Mouse (Mus musculus) hindbrain, embryonic 10.5 days (tissue): Measurements from ENCODE around the gene Prkca. TPM values are rescaled to one million over a fixed set of nuclear protein-coding genes. Genes with fewer than 3 reads are reported as not detected.
A peak's percentile ranks its signal among the peaks of the same experiment; 100 is the strongest.

Experiments used
- DNase-seq: peaks from one replicate; pipeline ENCODE4 v3.0.0-alpha.2; 2017; ENCODE audit warnings: low spot score
- H3K27ac ChIP-seq: fragments of 300-500 bp; sonication (generic); 2 replicates; pipeline ENCODE4 v1.5.1; 2016; ENCODE audit warnings: mild to moderate bottlenecking, moderate library complexity
- H3K27me3 ChIP-seq: fragments of 300-500 bp; sonication (generic); 2 replicates; pipeline ENCODE4 v1.6.1; 2016; ENCODE audit warnings: mild to moderate bottlenecking; ENCODE audit not compliant: poor library complexity, insufficient read depth, severe bottlenecking
- H3K36me3 ChIP-seq: fragments of 300-500 bp; sonication (generic); 2 replicates; pipeline ENCODE4 v1.6.1; 2016; ENCODE audit warnings: mild to moderate bottlenecking, moderate library complexity
- H3K4me1 ChIP-seq: fragments of 300-500 bp; sonication (generic); replicated peaks from 2 replicates; pipeline ENCODE4 v1.6.1; 2016; ENCODE audit warnings: mild to moderate bottlenecking
- H3K4me3 ChIP-seq: fragments of 300-500 bp; sonication (generic); 2 replicates; pipeline ENCODE4 v1.5.1; 2016; ENCODE audit warnings: mild to moderate bottlenecking, moderate library complexity
- H3K9me3 ChIP-seq: fragments of 300-500 bp; sonication (generic); 2 replicates; pipeline ENCODE4 v1.6.1; 2016; ENCODE audit warnings: mild to moderate bottlenecking, moderate library complexity
- WGBS: fragments of 180-500 bp; shearing (Covaris S2); methylation state at CpG from one replicate; pipeline ENCODE4 v1.1.7; 2016; 5-methylcytosine and 5-hydroxymethylcytosine counted together
- polyA plus RNA-seq: library from polyadenylated mRNA; unstranded; fragments of >200 nt; fragmentation: Nextera tagmentation; extraction: Ambion mirVana; gene quantifications from 2 replicates; pipeline ENCODE4 v1.2.1, GENCODE M21; 2016

Prkca gene
- polyA plus RNA-seq, 1 experiment from 2014 or later, result 3.4 TPM

DNA sequence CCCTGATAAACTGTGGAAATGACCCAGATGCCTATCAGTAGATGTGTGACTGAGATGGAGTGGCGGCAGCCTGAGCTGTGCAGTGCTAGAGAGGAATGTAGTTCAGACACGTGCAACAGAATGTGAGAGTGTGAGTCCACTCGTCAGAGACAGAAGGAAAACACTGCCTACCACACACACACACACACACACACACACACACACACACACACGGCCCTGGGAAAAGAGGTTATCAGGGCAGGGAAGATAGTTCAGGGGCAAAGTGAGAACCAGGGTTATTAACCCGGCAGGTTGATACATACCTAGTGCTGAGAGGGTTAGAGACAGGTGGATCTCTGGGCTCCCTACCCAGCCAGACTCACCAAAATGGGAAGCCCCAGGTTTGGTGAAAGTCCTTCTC lies 145.1 kb downstream of the Prkca start:
- no peak overlapping the region for H3K27ac ChIP-seq
- no peak overlapping the region for H3K4me3 ChIP-seq
- H3K9me3 ChIP-seq, result no peaks in the 10 kb centered on the region
- peaks cover 22% of the 10 kb centered on the region for H3K4me1 ChIP-seq
- H3K27me3 ChIP-seq, result no peaks in the 10 kb centered on the region; the same call in 1 of the 2 replicates
- no peaks in the 10 kb centered on the region for H3K36me3 ChIP-seq
- 77% methylated on average over 5 of the region's 5 CpGs for WGBS
- DNase-seq, result no peak

DNA sequence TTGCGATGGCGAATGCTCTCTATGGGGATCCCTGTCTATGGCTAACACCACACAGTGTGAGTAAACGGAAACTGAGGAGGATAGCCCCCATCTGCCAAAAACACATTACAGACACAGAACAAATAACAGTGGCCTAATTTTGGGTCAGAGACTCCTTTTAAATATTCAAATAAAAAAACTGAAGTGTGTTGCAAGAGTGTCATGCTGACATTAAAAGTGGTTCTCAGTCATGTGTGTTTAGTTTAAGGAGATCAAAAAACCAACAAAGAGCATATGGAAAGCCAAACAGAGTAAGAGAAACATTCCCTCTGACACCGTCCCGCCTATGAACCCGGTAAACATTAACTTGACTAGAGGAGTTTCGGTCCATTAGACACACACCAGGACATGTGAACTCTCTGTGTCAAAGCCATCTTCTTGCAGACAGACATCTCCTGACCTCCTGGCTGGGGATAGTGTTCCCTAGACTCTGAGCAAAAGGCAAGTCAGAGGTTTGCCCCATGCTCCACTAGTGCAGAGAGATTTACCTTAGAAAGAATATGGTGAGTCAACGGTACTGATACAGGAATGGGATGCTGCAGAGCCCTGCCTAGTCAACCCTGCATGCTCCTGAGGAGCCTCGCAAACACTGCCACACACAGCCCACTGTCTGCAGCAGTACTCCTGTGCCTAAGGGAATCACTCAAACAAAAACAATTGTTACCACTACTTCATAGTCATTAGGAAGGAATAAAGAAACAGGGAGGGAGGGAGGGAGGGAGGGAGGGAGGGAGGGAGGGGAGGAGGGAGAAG lies 146.1 kb downstream of the Prkca start:
- Histone ChIP-seq H3K27me3 (no peaks in the 10 kb centered on the region; the same call in 1 of the 2 replicates), H3K4me1 (peaks cover 21% of the 10 kb centered on the region), H3K9me3 (no peaks in the 10 kb centered on the region), H3K27ac (no peak overlapping the region), H3K36me3 (no peaks in the 10 kb centered on the region), H3K4me3 (no peak overlapping the region)
- 56% methylated on average over 9 of the region's 9 CpGs for WGBS
- no peak for DNase-seq

DNA sequence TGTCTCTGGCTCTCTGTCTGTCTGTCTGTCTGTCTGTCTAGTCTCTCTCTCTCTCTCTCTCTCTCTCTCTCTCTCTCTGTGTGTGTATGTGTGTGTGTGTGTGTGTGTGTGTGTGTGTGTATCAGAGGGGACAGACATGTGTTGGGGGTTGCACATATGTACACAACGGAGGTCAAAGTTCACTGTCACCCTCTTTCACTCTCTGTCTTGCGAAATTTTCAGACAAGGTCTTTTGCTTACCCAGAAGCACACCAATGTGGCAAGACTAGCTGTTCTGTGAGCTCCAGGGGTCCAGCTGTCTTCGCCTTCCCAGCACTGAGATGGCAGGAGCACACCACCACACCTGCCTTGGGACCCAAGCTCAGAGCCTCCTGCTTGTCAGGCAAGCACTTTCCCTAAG lies 146.9 kb downstream of the Prkca start:
- H3K27ac ChIP-seq, result 0 out of 2 replicates have a peak overlapping the region, but pooled peaks have one; percentile 16
- 81% methylated on average over 3 of the region's 3 CpGs for WGBS

DNA sequence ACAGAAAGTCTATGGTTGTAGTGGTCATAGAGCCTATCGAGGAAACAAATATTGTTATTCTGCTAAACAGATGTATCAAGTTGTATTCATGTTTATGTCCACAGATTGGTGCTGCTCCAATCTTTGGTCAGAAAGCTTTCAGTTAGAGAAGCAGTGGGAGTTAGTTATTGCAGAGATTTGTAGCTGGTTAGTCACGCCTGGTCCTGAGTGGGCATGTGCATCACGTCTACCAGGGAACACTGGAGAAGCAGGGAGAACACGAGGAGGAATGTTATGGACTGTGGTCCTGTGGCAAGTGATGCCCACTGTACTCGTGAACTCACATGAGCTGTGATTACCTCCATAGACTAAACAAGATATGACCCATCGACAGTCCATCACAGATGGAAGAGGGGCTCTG lies 153.4 kb downstream of the Prkca start:
- H3K9me3 ChIP-seq, result no peaks in the 10 kb centered on the region
- H3K27ac ChIP-seq, result no peak overlapping the region
- H3K27me3 ChIP-seq, result no peaks in the 10 kb centered on the region
- WGBS, result 89% methylated on average over 6 of the region's 6 CpGs
- H3K4me1 ChIP-seq, result 0 out of 2 replicates have a peak, but pooled peaks cover under 1% of the 10 kb centered on the region
- DNase-seq, result no peak
- H3K4me3 ChIP-seq, result no peak overlapping the region
- no peaks in the 10 kb centered on the region for H3K36me3 ChIP-seq

More for the DNA sequence above, 146.9 kb downstream of the Prkca start:
- H3K27me3 ChIP-seq, result no peaks in the 10 kb centered on the region; the same call in 1 of the 2 replicates
- H3K36me3 ChIP-seq, result no peaks in the 10 kb centered on the region
- H3K4me1 ChIP-seq, result peaks cover 21% of the 10 kb centered on the region
- H3K9me3 ChIP-seq, result no peaks in the 10 kb centered on the region
- H3K4me3 ChIP-seq, result no peak overlapping the region
- no peak for DNase-seq

DNA sequence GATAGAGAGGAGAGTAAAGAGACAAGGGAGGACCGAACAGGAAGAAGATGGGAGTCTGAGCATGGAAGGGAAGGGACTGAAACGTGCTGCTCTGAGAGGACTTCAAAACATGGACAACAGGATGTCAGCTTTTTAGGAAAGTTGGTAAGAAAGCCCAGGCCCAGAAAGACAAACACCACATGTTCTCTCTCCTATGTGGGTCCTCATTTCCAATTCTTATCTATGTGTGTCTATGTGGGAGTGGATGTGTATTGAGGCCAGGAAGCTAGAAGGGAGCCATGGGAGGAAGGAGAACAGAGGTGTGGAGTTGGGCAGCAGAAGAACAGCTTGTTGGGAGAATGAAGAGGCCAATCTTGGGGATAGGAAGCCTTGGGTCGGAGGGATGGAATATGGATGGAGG lies 154.4 kb downstream of the Prkca start:
- no peak for DNase-seq
- no peak overlapping the region for H3K27ac ChIP-seq
- H3K27me3 ChIP-seq, result no peaks in the 10 kb centered on the region
- H3K4me1 ChIP-seq, result no peaks in the 10 kb centered on the region
- 86% methylated on average over 3 of the region's 3 CpGs for WGBS
- no peak overlapping the region for H3K4me3 ChIP-seq
- H3K36me3 ChIP-seq, result no peaks in the 10 kb centered on the region
- no peaks in the 10 kb centered on the region for H3K9me3 ChIP-seq

DNA sequence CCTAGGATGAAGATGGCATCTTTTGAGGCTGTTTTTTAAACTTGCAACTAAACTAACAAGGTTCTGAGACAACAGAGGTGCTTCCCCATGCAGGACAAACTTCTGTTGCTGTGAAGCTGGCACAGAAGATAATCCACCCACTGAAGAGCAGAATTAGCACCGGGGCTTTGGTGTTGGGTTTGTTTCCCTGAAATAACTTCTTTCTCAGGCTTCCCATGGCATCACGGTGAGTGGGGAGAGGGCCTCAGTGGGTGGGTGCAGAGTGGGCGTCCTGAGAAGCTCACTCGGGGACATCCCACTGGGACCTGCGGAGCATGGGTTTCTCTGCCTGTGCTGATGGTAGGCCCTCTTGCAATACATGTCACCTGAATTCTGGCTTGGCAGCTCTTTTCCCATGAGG lies 161.3 kb downstream of the Prkca start:
- H3K27ac ChIP-seq, result no peak overlapping the region
- no peaks in the 10 kb centered on the region for H3K27me3 ChIP-seq
- 76% methylated on average over 5 of the region's 5 CpGs for WGBS
- no peaks in the 10 kb centered on the region for H3K9me3 ChIP-seq
- DNase-seq, result no peak
- H3K4me1 ChIP-seq, result peaks cover 27% of the 10 kb centered on the region
- H3K4me3 ChIP-seq, result no peak overlapping the region
- H3K36me3 ChIP-seq, result no peaks in the 10 kb centered on the region

DNA sequence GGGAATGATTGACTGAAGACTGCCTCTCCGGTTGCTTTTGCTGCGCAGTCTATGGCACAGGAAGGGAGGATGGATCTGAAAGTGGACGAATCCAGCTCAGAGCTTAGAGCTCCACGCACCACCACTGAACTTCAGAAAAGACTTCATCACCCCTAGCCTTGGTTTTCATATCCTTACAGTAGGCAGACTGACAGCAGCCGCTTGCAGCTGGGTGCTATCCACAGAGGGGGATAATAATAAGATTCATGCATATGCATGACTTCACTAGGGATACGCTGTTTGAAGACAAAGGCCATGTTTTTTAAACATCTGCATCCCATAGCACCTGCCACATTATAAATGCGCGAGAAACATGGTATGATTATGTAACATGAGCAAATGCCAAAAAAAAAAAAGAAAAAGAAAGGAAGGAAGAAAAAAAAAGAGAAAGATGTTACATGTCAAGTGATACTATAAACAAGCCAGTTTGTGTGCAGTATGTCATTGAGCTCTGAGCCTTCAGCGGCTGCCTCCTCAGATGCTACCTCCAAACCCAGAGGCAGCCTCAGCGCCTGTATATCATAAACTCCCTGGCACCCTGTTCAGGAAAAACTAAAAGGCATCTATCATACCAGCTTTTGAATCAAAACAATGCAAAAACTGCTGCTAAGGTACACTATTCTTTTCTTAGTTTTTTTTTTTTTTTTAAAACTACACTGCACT lies 162.6 kb downstream of the Prkca start:
- DNase-seq, result no peak
- 70% methylated on average over 10 of the region's 10 CpGs for WGBS
- H3K9me3 ChIP-seq, result no peaks in the 10 kb centered on the region
- no peak overlapping the region for H3K4me3 ChIP-seq
- peaks cover 27% of the 10 kb centered on the region for H3K4me1 ChIP-seq
- no peaks in the 10 kb centered on the region for H3K36me3 ChIP-seq
- no peaks in the 10 kb centered on the region for H3K27me3 ChIP-seq
- H3K27ac ChIP-seq, result peak overlapping the region; percentile 12; the same call in 1 of the 2 replicates

DNA sequence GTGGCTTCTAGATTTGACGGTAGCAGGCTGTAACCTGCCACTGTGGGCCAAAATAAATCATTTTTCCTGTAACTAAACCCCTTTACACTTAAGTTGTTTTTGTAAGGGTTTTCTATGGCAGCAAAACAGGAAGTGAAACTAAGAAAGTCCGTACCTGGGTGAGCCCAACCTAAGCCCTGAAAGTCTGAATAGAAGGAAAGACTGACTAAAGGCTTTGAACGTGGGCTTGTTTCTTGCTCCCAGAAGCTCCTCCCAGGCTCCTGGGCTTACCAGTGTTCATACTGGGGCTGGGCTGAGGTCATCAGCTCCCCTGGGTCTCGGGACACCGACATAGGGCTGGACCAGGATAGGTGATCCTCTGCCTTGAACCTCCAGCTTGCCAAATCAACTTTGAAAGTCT lies 164.9 kb downstream of the Prkca start:
- Histone ChIP-seq H3K36me3 (no peaks in the 10 kb centered on the region), H3K27me3 (no peaks in the 10 kb centered on the region), H3K27ac (no peak overlapping the region), H3K4me3 (no peak overlapping the region), H3K4me1 (peaks cover 32% of the 10 kb centered on the region), H3K9me3 (no peaks in the 10 kb centered on the region)
- DNase-seq, result no peak
- 79% methylated on average over 5 of the region's 5 CpGs for WGBS

DNA sequence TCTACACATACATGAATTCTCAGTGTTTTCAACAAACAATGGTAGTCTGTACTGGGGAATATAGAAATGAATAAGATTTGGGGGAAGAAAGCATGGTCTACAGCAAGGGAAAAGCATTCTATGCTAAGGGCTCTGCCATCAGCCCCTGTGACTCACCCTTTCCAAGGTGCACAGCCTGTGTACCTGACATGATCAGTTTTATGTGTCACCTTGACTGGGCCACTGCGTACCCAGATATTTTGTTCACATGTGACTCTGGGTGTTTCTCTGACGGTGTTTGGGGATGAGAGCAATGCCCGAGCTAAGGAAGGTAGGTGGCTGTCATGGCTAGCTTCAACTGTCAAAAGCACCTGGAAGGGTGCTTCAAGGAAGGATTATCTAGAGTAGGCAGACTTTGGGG lies 165.5 kb downstream of the Prkca start:
- 94% methylated on average over 3 of the region's 3 CpGs for WGBS
- no peak for DNase-seq
- Histone ChIP-seq H3K4me1 (peaks cover 34% of the 10 kb centered on the region), H3K27ac (no peak overlapping the region), H3K4me3 (no peak overlapping the region), H3K9me3 (no peaks in the 10 kb centered on the region), H3K27me3 (no peaks in the 10 kb centered on the region), H3K36me3 (no peaks in the 10 kb centered on the region)

DNA sequence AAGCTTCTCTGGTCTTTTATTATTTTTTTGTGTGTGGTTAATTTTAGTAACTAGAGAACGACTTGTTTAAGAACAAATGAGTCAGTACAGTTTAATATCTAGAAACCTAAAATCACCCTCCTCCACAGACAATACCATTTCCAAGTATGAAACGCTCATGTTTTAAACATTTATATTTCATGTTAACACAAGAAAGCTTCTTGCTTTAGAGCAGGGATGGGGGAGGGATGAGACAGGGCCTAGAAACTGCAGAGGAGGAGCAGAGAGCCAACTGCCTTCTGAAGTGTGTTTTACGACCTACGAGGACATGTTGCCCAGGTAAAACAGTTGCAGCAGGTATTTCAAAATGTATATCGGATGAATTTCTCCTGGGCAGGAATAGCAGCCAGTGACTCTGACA lies 167.0 kb downstream of the Prkca start:
- H3K4me3 ChIP-seq, result no peak overlapping the region
- DNase-seq, result no peak
- 93% methylated on average over 5 of the region's 5 CpGs for WGBS
- H3K9me3 ChIP-seq, result no peaks in the 10 kb centered on the region
- H3K36me3 ChIP-seq, result no peaks in the 10 kb centered on the region
- H3K4me1 ChIP-seq, result peaks cover 38% of the 10 kb centered on the region
- no peaks in the 10 kb centered on the region for H3K27me3 ChIP-seq
- no peak overlapping the region for H3K27ac ChIP-seq

DNA sequence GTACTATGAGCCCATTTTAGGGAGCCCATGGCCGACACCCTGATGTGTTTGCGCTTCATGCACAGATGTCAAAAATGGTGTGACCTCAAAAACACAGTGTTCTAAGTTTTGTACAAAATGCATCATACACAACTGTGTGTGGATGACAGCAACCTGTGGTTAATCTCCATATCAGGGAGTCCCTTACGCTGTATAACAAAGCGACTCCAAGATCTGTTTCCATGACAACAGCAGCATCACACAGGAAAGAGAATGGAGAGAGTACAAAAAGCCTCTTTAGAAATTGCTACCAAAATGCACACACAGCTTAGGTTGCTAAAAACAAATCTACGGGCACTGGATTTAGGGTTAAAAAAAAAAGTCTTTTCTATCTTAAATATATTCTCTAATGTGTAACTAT lies 171.8 kb downstream of the Prkca start:
- Histone ChIP-seq H3K27ac (no peak overlapping the region), H3K4me1 (peaks cover 12% of the 10 kb centered on the region), H3K4me3 (no peak overlapping the region), H3K27me3 (no peaks in the 10 kb centered on the region), H3K36me3 (no peaks in the 10 kb centered on the region), H3K9me3 (0 out of 2 replicates have a peak, but pooled peaks cover 5% of the 10 kb centered on the region)
- no peak for DNase-seq
- 80% methylated on average over 5 of the region's 5 CpGs for WGBS

DNA sequence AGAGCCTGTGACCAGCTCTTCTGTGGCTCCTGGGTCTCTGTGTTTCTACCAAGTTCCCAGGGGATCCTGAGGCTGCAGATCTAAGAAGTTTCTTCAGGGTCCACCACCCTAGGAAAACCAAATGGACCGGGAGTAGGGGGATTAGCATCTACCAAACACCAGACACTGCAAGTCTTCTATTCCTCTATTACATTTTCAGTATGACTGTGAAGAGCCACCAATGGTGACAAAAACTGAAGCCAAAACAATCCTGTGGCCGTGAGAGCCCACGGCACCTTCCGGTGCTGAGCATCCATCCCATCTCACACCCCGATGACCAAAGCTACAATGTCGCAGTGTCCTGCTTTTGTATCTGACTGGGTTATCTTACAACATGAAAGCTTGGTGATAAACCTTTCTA lies 172.5 kb downstream of the Prkca start:
- no peaks in the 10 kb centered on the region for H3K27me3 ChIP-seq
- 96% methylated on average over 6 of the region's 6 CpGs for WGBS
- H3K4me3 ChIP-seq, result no peak overlapping the region
- no peak overlapping the region for H3K27ac ChIP-seq
- peaks cover 12% of the 10 kb centered on the region for H3K4me1 ChIP-seq
- DNase-seq, result no peak
- H3K9me3 ChIP-seq, result 0 out of 2 replicates have a peak, but pooled peaks cover 5% of the 10 kb centered on the region
- no peaks in the 10 kb centered on the region for H3K36me3 ChIP-seq

DNA sequence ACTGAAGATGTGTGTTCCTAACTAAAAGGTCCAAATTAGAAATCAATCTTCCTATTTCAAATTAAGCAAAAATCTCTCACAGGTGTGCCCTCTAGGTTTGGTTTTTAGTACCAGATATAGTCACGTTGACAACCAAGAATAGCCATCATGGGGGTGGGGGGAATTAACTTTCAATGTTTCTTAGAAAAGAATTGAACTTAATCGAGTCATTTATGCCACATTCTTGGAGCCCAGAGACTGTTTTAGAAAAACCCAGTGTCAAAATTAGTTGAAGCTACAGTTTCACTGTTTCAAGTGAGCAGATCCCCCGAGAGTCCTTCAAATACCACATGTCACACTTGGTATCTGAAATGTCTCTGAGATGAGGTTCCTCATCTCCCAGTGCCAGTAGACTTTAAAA lies 173.6 kb downstream of the Prkca start:
- peaks cover 17% of the 10 kb centered on the region for H3K4me1 ChIP-seq
- 84% methylated on average over 3 of the region's 3 CpGs for WGBS

More for the DNA sequence above, 173.6 kb downstream of the Prkca start:
- Histone ChIP-seq H3K27ac (no peak overlapping the region), H3K27me3 (no peaks in the 10 kb centered on the region), H3K36me3 (no peaks in the 10 kb centered on the region), H3K4me3 (no peak overlapping the region), H3K9me3 (0 out of 2 replicates have a peak, but pooled peaks cover 5% of the 10 kb centered on the region)
- DNase-seq, result no peak
